Mouse (Mus musculus): ENCODE data around the gene B9d2. TPM values are rescaled to one million over a fixed set of nuclear protein-coding genes. Genes with fewer than 3 reads are reported as not detected.
A peak's percentile ranks its signal among the peaks of the same experiment; 100 is the strongest.

B9d2 gene
- total RNA-seq, 2 experiments from 2014 or later, result 26.7 to 32.0 TPM

GRCm38 (mm10) chr7:25672442-25672841, 8.1 kb upstream of the B9d2 start:
- ATAC-seq (ENCODE audit: poor library complexity, severe bottlenecking), result no peak

GRCm38 (mm10) chr7:25674297-25674696, 6.3 kb upstream of the B9d2 start:
- peak; percentile 68 for ATAC-seq (ENCODE audit: poor library complexity, severe bottlenecking)

- ATAC-seq (ENCODE audit: poor library complexity, severe bottlenecking), result peak; percentile 44
These were observed 5.8 kb upstream of the B9d2 start, which contains the start of gene Tmem91 for GRCm38 (mm10) chr7:25674719-25675300. Gene Tmem91 (minus strand): TSS chr7:25675166.

GRCm38 (mm10) chr7:25675405-25675804, 5.2 kb upstream of the B9d2 start:
- ATAC-seq (ENCODE audit: poor library complexity, severe bottlenecking), result no peak

GRCm38 (mm10) chr7:25676085-25676781, 4.3 kb upstream of the B9d2 start:
- ATAC-seq (ENCODE audit: poor library complexity, severe bottlenecking), result no peak

GRCm38 (mm10) chr7:25677013-25677412, 3.6 kb upstream of the B9d2 start:
- no peak for ATAC-seq (ENCODE audit: poor library complexity, severe bottlenecking)

- peak; percentile 8 for ATAC-seq (ENCODE audit: poor library complexity, severe bottlenecking)
These were observed 609 bp upstream of the B9d2 start for GRCm38 (mm10) chr7:25679971-25680370.

- ATAC-seq (ENCODE audit: poor library complexity, severe bottlenecking), result no peak
These were observed 1.0 kb downstream of the B9d2 start for GRCm38 (mm10) chr7:25681341-25682231.

GRCm38 (mm10) chr7:25683474-25684180, 3.0 kb downstream of the B9d2 start:
- peak; percentile 43 for ATAC-seq (ENCODE audit: poor library complexity, severe bottlenecking)

- no peak for ATAC-seq (ENCODE audit: poor library complexity, severe bottlenecking)
These were observed 4.1 kb downstream of the B9d2 start for GRCm38 (mm10) chr7:25684659-25685058.

- no peak for ATAC-seq (ENCODE audit: poor library complexity, severe bottlenecking)
These were observed 5.4 kb downstream of the B9d2 start for GRCm38 (mm10) chr7:25685926-25686470.

- peak; percentile 51 for ATAC-seq (ENCODE audit: poor library complexity, severe bottlenecking)
These were observed 6.3 kb downstream of the B9d2 start, which contains the start of gene Tgfb1 for GRCm38 (mm10) chr7:25686680-25687531. Gene Tgfb1 (plus strand): TSS chr7:25687002.

- ATAC-seq (ENCODE audit: poor library complexity, severe bottlenecking), result no peak
These were observed 7.3 kb downstream of the B9d2 start for GRCm38 (mm10) chr7:25687811-25688401.

- peak; percentile 65 for ATAC-seq (ENCODE audit: poor library complexity, severe bottlenecking)
These were observed 8.4 kb downstream of the B9d2 start for GRCm38 (mm10) chr7:25688810-25689586.

GRCm38 (mm10) chr7:25689603-25690021, 9.0 kb downstream of the B9d2 start:
- no peak; the same call in none of the 2 replicates for ATAC-seq (ENCODE audit: poor library complexity, severe bottlenecking)

GRCm38 (mm10) chr7:25690051-25690450, 9.5 kb downstream of the B9d2 start:
- no peak for ATAC-seq (ENCODE audit: poor library complexity, severe bottlenecking)

- no peak for ATAC-seq (ENCODE audit: poor library complexity, severe bottlenecking)
These were observed 13.5 kb downstream of the B9d2 start for GRCm38 (mm10) chr7:25694104-25694503.

- no peak for ATAC-seq (ENCODE audit: poor library complexity, severe bottlenecking)
These were observed 19.3 kb downstream of the B9d2 start for GRCm38 (mm10) chr7:25699851-25700250.
